In genomic region chr7:122138190-122138589, GRCm38 (mm10) we compare ENCODE assay signal across 32 mouse cellular contexts. TPM values are rescaled to one million over a fixed set of nuclear protein-coding genes. Genes with fewer than 3 reads are reported as not detected.
A peak's percentile ranks its signal among the peaks of the same experiment; 100 is the strongest.
DNase-seq lines count a peak whose midpoint lies in the region; ATAC-seq and TF ChIP-seq lines count a peak whose summit lies in the region.
"Had no signal": no experiment of that assay in that cellular context is flagged by ENCODE, and none has a peak within 500 bp of the region (broad histone marks: within the 10 kb centered on the region; RNA-seq: fewer than 3 reads in every experiment).

No protein-coding gene starts in this region.

- no peak for TF ChIP-seq POLR2A in bone marrow macrophage, adult 2 months (IDR thresholded peaks at IDR 0.05; ENCODE audit: borderline replicate concordance, low read depth, low read length)

- peak; percentile 66 for ATAC-seq in megakaryocyte, adult 5-6 weeks (ENCODE audit: poor library complexity, severe bottlenecking)
- ATAC-seq: activated CD4-positive, CD25-positive, alpha-beta regulatory T cell, adult 4 months; CD4-positive, CD25-positive, alpha-beta regulatory T cell, adult 4 months; forebrain, embryonic 14.5 days; forebrain, postnatal 0 days; hindbrain, embryonic 16.5 days had no signal

- H3K4me1 ChIP-seq in bone marrow macrophage, adult 2 months (ENCODE audit: control insufficient read depth, insufficient read depth, low read length), result peaks cover 23% of the 10 kb centered on the region

- peak; percentile 32 for DNase-seq in A20 (ENCODE audit: low read depth, low spot score)
- DNase-seq in layer of hippocampus, postnatal 10 days (ENCODE audit: low spot score in 2 of 2), result no peak
- DNase-seq in right cerebral cortex, adult 18-20 months, result no peak
- no peak for DNase-seq in lung, postnatal 36 days
- DNase-seq: adrenal gland, postnatal 10 days; adrenal gland, postnatal 36 days; cerebellum, adult 11 months; cerebellum, adult 2 months; cerebellum, adult 9-11 months; cerebellum, postnatal 25 days; forebrain, postnatal 0 days; gastrocnemius, adult 2 months; gastrocnemius, postnatal 14 days; heart, postnatal 10 days; heart, postnatal 36 days had no signal

- no peak for TF ChIP-seq CTCF in bone marrow macrophage, adult 2 months (IDR thresholded peaks at IDR 0.05; ENCODE audit: low read depth, low read length)

- no peak overlapping the region for H3K4me3 ChIP-seq in bone marrow macrophage, adult 2 months (ENCODE audit: insufficient read depth, low read length)
- H3K4me3 ChIP-seq: embryonic facial prominence, embryonic 12.5 days; embryonic facial prominence, embryonic 15.5 days; gastrocnemius, adult 2 months; heart, embryonic 12.5 days; heart, embryonic 15.5 days; hindbrain, embryonic 10.5 days; hindbrain, embryonic 13.5 days had no signal

- peak overlapping the region; percentile 87 for H3K27ac ChIP-seq in bone marrow macrophage, adult 2 months (ENCODE audit: insufficient read depth, low read depth, low read length)
- H3K27ac ChIP-seq: embryonic facial prominence, embryonic 12.5 days; embryonic facial prominence, embryonic 15.5 days; gastrocnemius, adult 2 months; heart, embryonic 15.5 days; hindbrain, embryonic 10.5 days; hindbrain, embryonic 13.5 days had no signal

RNA-seq across cellular contexts. Expression of gene Dctn5, which starts 5.3 kb away (rescaled TPM):
- 118 and 129 TPM in 2 replicates for polyA plus RNA-seq in bone marrow macrophage, adult 2 months (2012; ENCODE audit: insufficient read depth, insufficient read length, missing spikeins)
- total RNA-seq in megakaryocyte, adult 5-6 weeks (2015), result 64.7 and 75.2 TPM in 2 replicates
- total RNA-seq in megakaryocyte, adult 5-6 weeks (2017), result 81.3 and 94.4 TPM in 2 replicates
- total RNA-seq in layer of hippocampus, postnatal 10 days (2021), result 100 to 1,000 TPM in 1 of 2 experiments, 10 to 100 TPM in 1; 89.0 to 106 TPM

RNA-seq across cellular contexts. Expression of gene Palb2, which starts 5.4 kb away (rescaled TPM):
- 12.2 and 12.5 TPM in 2 replicates for polyA plus RNA-seq in bone marrow macrophage, adult 2 months (2012; ENCODE audit: insufficient read depth, insufficient read length, missing spikeins)
- total RNA-seq in megakaryocyte, adult 5-6 weeks (2015), result 15.4 and 15.7 TPM in 2 replicates
- total RNA-seq in megakaryocyte, adult 5-6 weeks (2017), result 8.1 and 11.5 TPM in 2 replicates
- 1 to 10 TPM; 2.7 to 3.0 TPM for total RNA-seq in layer of hippocampus, postnatal 10 days (2021)

RNA-seq across cellular contexts. Expression of gene Plk1, which starts 21.0 kb away (rescaled TPM):
- polyA plus RNA-seq in bone marrow macrophage, adult 2 months (2012; ENCODE audit: insufficient read depth, insufficient read length, missing spikeins), result 28.0 and 31.9 TPM in 2 replicates
- total RNA-seq in megakaryocyte, adult 5-6 weeks (2015), result 46.9 and 48.0 TPM in 2 replicates
- total RNA-seq in megakaryocyte, adult 5-6 weeks (2017), result 52.6 and 60.9 TPM in 2 replicates
- total RNA-seq in layer of hippocampus, postnatal 10 days (2021), result 1 to 10 TPM; 4.8 to 5.4 TPM

RNA-seq across cellular contexts. Expression of gene Ndufab1, which starts 36.5 kb away (rescaled TPM):
- 96.8 and 102 TPM in 2 replicates for polyA plus RNA-seq in bone marrow macrophage, adult 2 months (2012; ENCODE audit: insufficient read depth, insufficient read length, missing spikeins)
- total RNA-seq in megakaryocyte, adult 5-6 weeks (2015), result 128 and 133 TPM in 2 replicates
- 36.2 and 69.0 TPM in 2 replicates for total RNA-seq in megakaryocyte, adult 5-6 weeks (2017)
- total RNA-seq in layer of hippocampus, postnatal 10 days (2021), result 100 to 1,000 TPM; 291 to 298 TPM

RNA-seq across cellular contexts. Expression of gene Ern2, which starts 47.8 kb away (rescaled TPM):
- not detected in 2 replicates for polyA plus RNA-seq in bone marrow macrophage, adult 2 months (2012; ENCODE audit: insufficient read depth, insufficient read length, missing spikeins)
- total RNA-seq in megakaryocyte, adult 5-6 weeks (2015), result not detected in 2 replicates
- not detected in 2 replicates for total RNA-seq in megakaryocyte, adult 5-6 weeks (2017)
- total RNA-seq in layer of hippocampus, postnatal 10 days (2021), result 1 to 10 TPM in 1 of 2 experiments, under 1 TPM in 1; 0.89 to 1.2 TPM
- total RNA-seq: common myeloid progenitor, adult 5-6 weeks; ES-E14; gastrocnemius, adult 2 months; gastrocnemius, postnatal 14 days; gastrocnemius, postnatal 4 days; heart, adult 18-20 months; heart, postnatal 10 days; heart, postnatal 36 days had no signal
- polyA plus RNA-seq: activated CD4-positive, CD25-positive, alpha-beta regulatory T cell, adult 4 months; C2C12; embryonic facial prominence, embryonic 12.5 days; embryonic facial prominence, embryonic 15.5 days; heart, embryonic 12.5 days had no signal

Comparison
In these comparisons a context has a peak if more than half of its experiments do, and no peak if none do; other contexts are left out.
1. RNA of gene Plk1, which starts 21.0 kb away (total RNA-seq): 46.9 to 60.9 TPM in megakaryocyte, adult 5-6 weeks; 4.8 to 5.4 TPM in layer of hippocampus, postnatal 10 days; every median in the first group is over 4 times any median in the second.